10 mouse cellular contexts compared by ENCODE assay signal in the genomic region with DNA sequence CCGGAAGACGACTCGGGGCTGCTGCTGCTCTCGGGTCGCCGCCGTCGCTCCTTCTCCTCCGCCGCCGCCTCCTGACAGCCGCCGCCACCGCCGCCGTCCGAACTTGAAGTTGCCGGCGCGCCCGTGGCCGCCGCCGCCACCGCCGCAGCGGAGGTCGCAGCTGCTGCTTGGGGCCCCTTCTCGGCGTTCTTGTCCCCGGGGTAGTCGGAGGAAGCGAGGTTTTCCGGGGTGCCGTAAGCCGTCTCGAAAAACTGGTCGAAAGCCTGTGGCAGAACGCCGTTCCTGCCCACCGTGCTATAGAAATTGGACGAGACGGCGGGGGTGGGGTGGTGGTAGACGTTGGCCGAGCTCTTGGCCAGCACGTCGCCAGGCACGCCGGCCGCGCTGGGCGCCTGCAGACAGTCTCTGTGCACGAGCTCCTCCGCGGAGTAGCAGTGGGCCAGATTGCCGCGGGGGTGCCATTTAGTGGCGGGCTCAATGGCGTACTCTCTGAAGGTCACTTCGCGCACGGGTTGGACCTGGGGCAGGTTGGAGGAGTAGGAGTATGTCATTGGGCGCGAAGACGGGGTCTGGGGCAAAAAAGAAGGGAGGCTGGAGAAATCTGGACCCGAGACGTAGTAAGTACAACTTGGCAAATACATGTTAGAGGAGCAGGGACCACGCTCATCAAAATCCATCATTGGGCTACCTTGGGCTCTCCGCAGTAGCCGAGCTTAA. TPM values are rescaled to one million over a fixed set of nuclear protein-coding genes. Genes with fewer than 3 reads are reported as not detected.
DNase-seq lines count a peak whose midpoint lies in the region; ATAC-seq and TF ChIP-seq lines count a peak whose summit lies in the region.
"Had no signal": no experiment of that assay in that cellular context is flagged by ENCODE, and none has a peak within 500 bp of the region (broad histone marks: within the 10 kb centered on the region; RNA-seq: fewer than 3 reads in every experiment).

No protein-coding gene starts in this region.

- no peak for TF ChIP-seq CTCF in gastrocnemius, adult 2 months (IDR thresholded peaks at IDR 0.05)

- peak; percentile 69 for DNase-seq in gastrocnemius, adult 2 months
- DNase-seq in gastrocnemius, postnatal 14 days: no peak
- DNase-seq in midbrain, embryonic 11.5 days (ENCODE audit: low spot score, missing footprints): peak; percentile 95
- no peak for DNase-seq in layer of hippocampus, adult 8-10 months (ENCODE audit: low spot score in 2 of 2)
- DNase-seq in gastrocnemius, postnatal 25 days: no peak

- no peaks in the 10 kb centered on the region for H3K4me1 ChIP-seq in midbrain, embryonic 11.5 days (ENCODE audit: control insufficient read depth, insufficient read depth, low read length)
- no peaks in the 10 kb centered on the region for H3K4me1 ChIP-seq in midbrain, embryonic 16.5 days (ENCODE audit: control insufficient read depth, insufficient read depth, low read length)
- peaks cover 44% of the 10 kb centered on the region for H3K4me1 ChIP-seq in kidney, embryonic 16.5 days (ENCODE audit: insufficient read depth, low read length)
- H3K4me1 ChIP-seq in stomach, embryonic 15.5 days: peaks cover 12% of the 10 kb centered on the region

- under 1% methylated on average over 70 of the region's 71 CpGs for WGBS in midbrain, embryonic 11.5 days
- 1% methylated on average over 70 of the region's 71 CpGs for WGBS in midbrain, embryonic 16.5 days
- WGBS in kidney, embryonic 16.5 days: under 1% methylated on average over 71 of the region's 71 CpGs
- WGBS in stomach, embryonic 15.5 days: under 1% methylated on average over 71 of the region's 71 CpGs

- H3K27me3 ChIP-seq in midbrain, embryonic 11.5 days (ENCODE audit: control insufficient read depth, insufficient read depth, low read length): peaks cover 99% of the 10 kb centered on the region
- H3K27me3 ChIP-seq in midbrain, embryonic 16.5 days (ENCODE audit: control insufficient read depth, insufficient read depth, low read depth, low read length): peaks cover 91% of the 10 kb centered on the region
- 0 out of 2 replicates have a peak, but pooled peaks cover 6% of the 10 kb centered on the region for H3K27me3 ChIP-seq in kidney, embryonic 16.5 days (ENCODE audit: insufficient read depth, low read length)
- peaks cover 98% of the 10 kb centered on the region for H3K27me3 ChIP-seq in stomach, embryonic 15.5 days (replicated peaks)

- H3K9me3 ChIP-seq in midbrain, embryonic 11.5 days (ENCODE audit: control insufficient read depth, low read length): no peaks in the 10 kb centered on the region
- H3K9me3 ChIP-seq in midbrain, embryonic 16.5 days (replicated peaks; ENCODE audit: control insufficient read depth, low read length, poor library complexity, severe bottlenecking): peaks cover 4% of the 10 kb centered on the region; the same call in 1 of the 2 replicates
- no peaks in the 10 kb centered on the region for H3K9me3 ChIP-seq in kidney, embryonic 16.5 days (ENCODE audit: low read length)
- H3K9me3 ChIP-seq in stomach, embryonic 15.5 days: no peaks in the 10 kb centered on the region
- H3K9me3 ChIP-seq: hindbrain, embryonic 12.5 days had no signal

- H3K27ac ChIP-seq in gastrocnemius, adult 2 months: peak overlapping the region; percentile 86
- no peak overlapping the region for H3K27ac ChIP-seq in midbrain, embryonic 11.5 days (ENCODE audit: low read depth, low read length)
- no peak overlapping the region for H3K27ac ChIP-seq in midbrain, embryonic 16.5 days (ENCODE audit: low read length)
- peak overlapping the region; percentile 96 for H3K27ac ChIP-seq in kidney, embryonic 16.5 days (ENCODE audit: low read length)
- H3K27ac ChIP-seq in stomach, embryonic 15.5 days: no peak overlapping the region
- H3K27ac ChIP-seq: hindbrain, embryonic 12.5 days had no signal

- H3K4me2 ChIP-seq in midbrain, embryonic 11.5 days: no peak overlapping the region
- no peak overlapping the region for H3K4me2 ChIP-seq in midbrain, embryonic 16.5 days (ENCODE audit: low read length)
- peak overlapping the region; percentile 78 for H3K4me2 ChIP-seq in kidney, embryonic 16.5 days (replicated peaks; ENCODE audit: low read depth, low read length)
- 0 out of 2 replicates have a peak overlapping the region, but pooled peaks have one; percentile 10 for H3K4me2 ChIP-seq in stomach, embryonic 15.5 days
- H3K4me2 ChIP-seq: hindbrain, embryonic 12.5 days had no signal

- no peaks in the 10 kb centered on the region for H3K36me3 ChIP-seq in midbrain, embryonic 11.5 days (ENCODE audit: control insufficient read depth, insufficient read depth, low read length)
- no peaks in the 10 kb centered on the region for H3K36me3 ChIP-seq in midbrain, embryonic 16.5 days (ENCODE audit: control insufficient read depth, insufficient read depth, low read length)
- H3K36me3 ChIP-seq in kidney, embryonic 16.5 days (ENCODE audit: insufficient read depth, low read length): peaks cover 3% of the 10 kb centered on the region; the same call in 1 of the 2 replicates
- no peaks in the 10 kb centered on the region for H3K36me3 ChIP-seq in stomach, embryonic 15.5 days
- H3K36me3 ChIP-seq: hindbrain, embryonic 12.5 days had no signal

- no peak for ATAC-seq in midbrain, embryonic 11.5 days (ENCODE audit: low FRiP score)
- ATAC-seq in midbrain, embryonic 16.5 days: no peak
- peak; percentile 17; the same call in 1 of the 2 replicates for ATAC-seq in kidney, embryonic 16.5 days (ENCODE audit: low FRiP score, low TSS enrichment)
- ATAC-seq in stomach, embryonic 15.5 days (ENCODE audit: insufficient read depth, low FRiP score, low read depth): no peak

- H3K4me3 ChIP-seq in gastrocnemius, adult 2 months: peak overlapping the region; percentile 77
- no peak overlapping the region for H3K4me3 ChIP-seq in midbrain, embryonic 11.5 days (ENCODE audit: low read depth, low read length)
- H3K4me3 ChIP-seq in midbrain, embryonic 16.5 days (ENCODE audit: low read depth, low read length): no peak overlapping the region
- peak overlapping the region; percentile 80 for H3K4me3 ChIP-seq in kidney, embryonic 16.5 days (ENCODE audit: low read length)
- peak overlapping the region; percentile 20; the same call in 1 of the 2 replicates for H3K4me3 ChIP-seq in stomach, embryonic 15.5 days (replicated peaks)
- H3K4me3 ChIP-seq: hindbrain, embryonic 12.5 days had no signal

- intact Hi-C loops in gastrocnemius, adult 2 months (cut with DNase I): loop anchor here (5.0 kb wide), 1 partner anchor 1073 kb away; no protein-coding TSS in a partner anchor
- intact Hi-C loops in gastrocnemius, postnatal 14 days (cut with DNase I; ENCODE audit: low total_unique reads): no loop called here

- no peak overlapping the region for H3K9ac ChIP-seq in midbrain, embryonic 11.5 days (ENCODE audit: low read length)
- no peak overlapping the region for H3K9ac ChIP-seq in midbrain, embryonic 16.5 days (ENCODE audit: low read depth, low read length)
- peak overlapping the region; percentile 98 for H3K9ac ChIP-seq in kidney, embryonic 16.5 days (replicated peaks; ENCODE audit: low read length)
- H3K9ac ChIP-seq in stomach, embryonic 15.5 days: no peak overlapping the region
- H3K9ac ChIP-seq: hindbrain, embryonic 12.5 days had no signal

RNA-seq across cellular contexts. Expression of a gene that starts 0.4 kb away (rescaled TPM):
- 1 to 10 TPM; 1.0 to 4.3 TPM for total RNA-seq in gastrocnemius, adult 2 months (2021)
- 1 to 10 TPM; 1.5 to 4.0 TPM for total RNA-seq in gastrocnemius, postnatal 14 days (2021)
- not detected in 2 replicates for polyA plus RNA-seq in midbrain, embryonic 11.5 days (2014; fragmentation: Nextera tagmentation; extraction: Ambion mirVana)
- polyA plus RNA-seq in midbrain, embryonic 16.5 days (2015; fragmentation: Nextera tagmentation; extraction: Ambion mirVana): not detected in 2 replicates
- polyA plus RNA-seq in kidney, embryonic 16.5 days (2015; fragmentation: Nextera tagmentation; extraction: Ambion mirVana): 27.9 and 31.8 TPM in 2 replicates
- polyA plus RNA-seq in stomach, embryonic 15.5 days (2015; fragmentation: Nextera tagmentation; extraction: Ambion mirVana): 0.18 and 0.59 TPM in 2 replicates
- not detected for total RNA-seq in layer of hippocampus, adult 8-10 months (2022)
- 1 to 10 TPM; 1.4 to 1.8 TPM for total RNA-seq in gastrocnemius, postnatal 25 days (2021)
- polyA plus RNA-seq: hindbrain, embryonic 12.5 days; liver, embryonic 16.5 days had no signal

RNA-seq across cellular contexts. Expression of a gene that starts 4.5 kb away (rescaled TPM):
- 10 to 100 TPM; 17.4 to 17.7 TPM for total RNA-seq in gastrocnemius, adult 2 months (2021)
- 10 to 100 TPM; 16.3 to 22.7 TPM for total RNA-seq in gastrocnemius, postnatal 14 days (2021)
- polyA plus RNA-seq in midbrain, embryonic 11.5 days (2014; fragmentation: Nextera tagmentation; extraction: Ambion mirVana): not detected in 2 replicates
- polyA plus RNA-seq in midbrain, embryonic 16.5 days (2015; fragmentation: Nextera tagmentation; extraction: Ambion mirVana): not detected in 2 replicates
- polyA plus RNA-seq in kidney, embryonic 16.5 days (2015; fragmentation: Nextera tagmentation; extraction: Ambion mirVana): 147 and 154 TPM in 2 replicates
- 1.3 and 2.7 TPM in 2 replicates for polyA plus RNA-seq in stomach, embryonic 15.5 days (2015; fragmentation: Nextera tagmentation; extraction: Ambion mirVana)
- not detected for total RNA-seq in layer of hippocampus, adult 8-10 months (2022)
- 10 to 100 TPM; 14.8 to 18.4 TPM for total RNA-seq in gastrocnemius, postnatal 25 days (2021)
- polyA plus RNA-seq: hindbrain, embryonic 12.5 days had no signal

RNA-seq across cellular contexts. Expression of a gene that starts 14.3 kb away (rescaled TPM):
- 1 to 10 TPM; 7.5 to 8.8 TPM for total RNA-seq in gastrocnemius, adult 2 months (2021)
- total RNA-seq in gastrocnemius, postnatal 14 days (2021): 1 to 10 TPM; 7.8 to 8.3 TPM
- polyA plus RNA-seq in midbrain, embryonic 11.5 days (2014; fragmentation: Nextera tagmentation; extraction: Ambion mirVana): not detected in 2 replicates
- polyA plus RNA-seq in midbrain, embryonic 16.5 days (2015; fragmentation: Nextera tagmentation; extraction: Ambion mirVana): not detected in 2 replicates
- polyA plus RNA-seq in kidney, embryonic 16.5 days (2015; fragmentation: Nextera tagmentation; extraction: Ambion mirVana): 56.6 and 56.8 TPM in 2 replicates
- 0.49 and 1.9 TPM in 2 replicates for polyA plus RNA-seq in stomach, embryonic 15.5 days (2015; fragmentation: Nextera tagmentation; extraction: Ambion mirVana)
- not detected for total RNA-seq in layer of hippocampus, adult 8-10 months (2022)
- total RNA-seq in gastrocnemius, postnatal 25 days (2021): 10 to 100 TPM in 1 of 2 experiments, 1 to 10 TPM in 1; 5.7 to 13.5 TPM

RNA-seq across cellular contexts. Expression of a gene that starts 15.5 kb away (rescaled TPM):
- total RNA-seq in gastrocnemius, adult 2 months (2021): 1 to 10 TPM; 1.5 to 3.8 TPM
- total RNA-seq in gastrocnemius, postnatal 14 days (2021): 1 to 10 TPM in 1 of 2 experiments, under 1 TPM in 1; 0.24 to 1.7 TPM
- not detected in 2 replicates for polyA plus RNA-seq in midbrain, embryonic 11.5 days (2014; fragmentation: Nextera tagmentation; extraction: Ambion mirVana)
- not detected in 2 replicates for polyA plus RNA-seq in midbrain, embryonic 16.5 days (2015; fragmentation: Nextera tagmentation; extraction: Ambion mirVana)
- polyA plus RNA-seq in kidney, embryonic 16.5 days (2015; fragmentation: Nextera tagmentation; extraction: Ambion mirVana): 0.15 TPM in 2 replicates
- 0.15 TPM in 1 of 2 replicates, not detected in the other for polyA plus RNA-seq in stomach, embryonic 15.5 days (2015; fragmentation: Nextera tagmentation; extraction: Ambion mirVana)
- total RNA-seq in layer of hippocampus, adult 8-10 months (2022): not detected
- 1 to 10 TPM in 1 of 2 experiments, under 1 TPM in 1; 0.48 to 2.1 TPM for total RNA-seq in gastrocnemius, postnatal 25 days (2021)
- polyA plus RNA-seq: hindbrain, embryonic 12.5 days; liver, embryonic 16.5 days had no signal

RNA-seq across cellular contexts. Expression of a gene that starts 23.5 kb away (rescaled TPM):
- total RNA-seq in gastrocnemius, adult 2 months (2021): 1 to 10 TPM; 4.7 to 5.0 TPM
- 1 to 10 TPM; 6.3 to 7.3 TPM for total RNA-seq in gastrocnemius, postnatal 14 days (2021)
- 0.14 TPM in 1 of 2 replicates, not detected in the other for polyA plus RNA-seq in midbrain, embryonic 11.5 days (2014; fragmentation: Nextera tagmentation; extraction: Ambion mirVana)
- polyA plus RNA-seq in midbrain, embryonic 16.5 days (2015; fragmentation: Nextera tagmentation; extraction: Ambion mirVana): not detected in 2 replicates
- 25.7 and 27.5 TPM in 2 replicates for polyA plus RNA-seq in kidney, embryonic 16.5 days (2015; fragmentation: Nextera tagmentation; extraction: Ambion mirVana)
- 7.6 and 12.1 TPM in 2 replicates for polyA plus RNA-seq in stomach, embryonic 15.5 days (2015; fragmentation: Nextera tagmentation; extraction: Ambion mirVana)
- not detected for total RNA-seq in layer of hippocampus, adult 8-10 months (2022)
- 1 to 10 TPM; 4.7 to 5.5 TPM for total RNA-seq in gastrocnemius, postnatal 25 days (2021)

Comparison
In these comparisons a context has a peak if more than half of its experiments do, and no peak if none do; other contexts are left out.
1. DNase-seq: peak in gastrocnemius, adult 2 months (single experiment) and midbrain, embryonic 11.5 days (single experiment); none in gastrocnemius, postnatal 14 days (single experiment), layer of hippocampus, adult 8-10 months (0 of 2) and gastrocnemius, postnatal 25 days (single experiment).
2. H3K27ac ChIP-seq: peak in gastrocnemius, adult 2 months (single experiment) and kidney, embryonic 16.5 days (single experiment); none in midbrain, embryonic 11.5 days (single experiment), midbrain, embryonic 16.5 days (single experiment) and stomach, embryonic 15.5 days (single experiment).
3. H3K4me3 ChIP-seq: peak in gastrocnemius, adult 2 months (single experiment), kidney, embryonic 16.5 days (single experiment) and stomach, embryonic 15.5 days (single experiment); none in midbrain, embryonic 11.5 days (single experiment) and midbrain, embryonic 16.5 days (single experiment).
4. H3K4me2 ChIP-seq: peak in kidney, embryonic 16.5 days (single experiment) and stomach, embryonic 15.5 days (single experiment); none in midbrain, embryonic 11.5 days (single experiment) and midbrain, embryonic 16.5 days (single experiment).
5. RNA of a gene that starts 4.5 kb away (total RNA-seq): 16.3 to 22.7 TPM in gastrocnemius, postnatal 14 days, 14.8 to 18.4 TPM in gastrocnemius, postnatal 25 days and 17.4 to 17.7 TPM in gastrocnemius, adult 2 months; not detected in layer of hippocampus, adult 8-10 months; every median in the first group is over 10 times any median in the second.
6. RNA of a gene that starts 14.3 kb away (total RNA-seq): 5.7 to 13.5 TPM in gastrocnemius, postnatal 25 days, 7.5 to 8.8 TPM in gastrocnemius, adult 2 months and 7.8 to 8.3 TPM in gastrocnemius, postnatal 14 days; not detected in layer of hippocampus, adult 8-10 months; every median in the first group is over 4 times any median in the second.